Mouse (Mus musculus) kidney, embryonic 15.5 days (tissue): ENCODE results near the gene Mrpl28. TPM values are rescaled to one million over a fixed set of nuclear protein-coding genes. Genes with fewer than 3 reads are reported as not detected.
A peak's percentile ranks its signal among the peaks of the same experiment; 100 is the strongest.

Source experiments
- ATAC-seq: fragments of 200-750 bp; cut with Nextera tagmentation; replicated peaks from 2 replicates; pipeline ENCODE4 v1.8.0; 2017; ENCODE audit warnings: moderate TSS enrichment; ENCODE audit not compliant: low FRiP score
- H3K27ac ChIP-seq: fragments of 300-500 bp; sonication (generic); 2 replicates; pipeline ENCODE4 v1.5.1; 2015; ENCODE audit warnings: mild to moderate bottlenecking, inconsistent platforms
- H3K27me3 ChIP-seq: fragments of 300-500 bp; sonication (generic); 2 replicates; pipeline ENCODE4 v1.6.1; 2015; ENCODE audit warnings: inconsistent platforms
- H3K36me3 ChIP-seq: fragments of 300-500 bp; sonication (generic); 2 replicates; pipeline ENCODE4 v1.6.1; 2015; ENCODE audit warnings: inconsistent platforms
- H3K4me1 ChIP-seq: fragments of 300-500 bp; sonication (generic); 2 replicates; pipeline ENCODE4 v1.6.1; 2015; ENCODE audit warnings: inconsistent platforms
- H3K4me2 ChIP-seq: fragments of 300-500 bp; sonication (generic); 2 replicates; pipeline ENCODE4 v1.6.1; 2015; ENCODE audit warnings: moderate library complexity, mild to moderate bottlenecking, inconsistent platforms
- H3K4me3 ChIP-seq: fragments of 300-500 bp; sonication (generic); replicated peaks from 2 replicates; pipeline ENCODE4 v1.5.1; 2015; ENCODE audit warnings: mild to moderate bottlenecking, inconsistent platforms
- H3K9ac ChIP-seq: fragments of 300-500 bp; sonication (generic); 2 replicates; pipeline ENCODE4 v1.6.1; 2015; ENCODE audit warnings: mild to moderate bottlenecking, inconsistent platforms
- H3K9me3 ChIP-seq: fragments of 300-500 bp; sonication (generic); replicated peaks from 2 replicates; pipeline ENCODE4 v1.6.1; 2016; ENCODE audit warnings: inconsistent platforms
- WGBS: fragments of 180-500 bp; shearing (Covaris S2); methylation state at CpG from one replicate; pipeline ENCODE4 v1.1.7; 2015; ENCODE audit warnings: mixed read lengths; 5-methylcytosine and 5-hydroxymethylcytosine counted together
- polyA plus RNA-seq: library from polyadenylated mRNA; unstranded; fragments of >200 nt; fragmentation: Nextera tagmentation; extraction: Ambion mirVana; gene quantifications from 2 replicates; pipeline ENCODE4 v1.2.1, GENCODE M21; 2015

Gene Mrpl28
- polyA plus RNA-seq, 1 experiment from 2014 or later, result 218 TPM

GRCm38 (mm10) chr17:26116503-26117258 lies 6.6 kb upstream of the Mrpl28 start:
- Histone ChIP-seq H3K27ac (no peak overlapping the region), H3K4me2 (no peak overlapping the region), H3K9me3 (no peaks in the 10 kb centered on the region), H3K27me3 (peaks cover 81% of the 10 kb centered on the region), H3K36me3 (no peaks in the 10 kb centered on the region), H3K4me1 (peaks cover 43% of the 10 kb centered on the region), H3K9ac (no peak overlapping the region), H3K4me3 (no peak overlapping the region)
- WGBS, result 78% methylated on average over 17 of the region's 17 CpGs
- ATAC-seq, result no peak

GRCm38 (mm10) chr17:26119766-26120710 lies 3.3 kb upstream of the Mrpl28 start:
- 49% methylated on average over 33 of the region's 33 CpGs for WGBS
- no peak overlapping the region for H3K9ac ChIP-seq
- no peak overlapping the region for H3K4me3 ChIP-seq
- ATAC-seq, result no peak
- peaks cover 48% of the 10 kb centered on the region for H3K27me3 ChIP-seq
- H3K36me3 ChIP-seq, result peaks cover under 1% of the 10 kb centered on the region
- no peak overlapping the region for H3K27ac ChIP-seq
- H3K4me2 ChIP-seq, result peak overlapping the region; percentile 3; the same call in 1 of the 2 replicates
- H3K4me1 ChIP-seq, result peaks cover 40% of the 10 kb centered on the region
- H3K9me3 ChIP-seq, result no peaks in the 10 kb centered on the region

DNA sequence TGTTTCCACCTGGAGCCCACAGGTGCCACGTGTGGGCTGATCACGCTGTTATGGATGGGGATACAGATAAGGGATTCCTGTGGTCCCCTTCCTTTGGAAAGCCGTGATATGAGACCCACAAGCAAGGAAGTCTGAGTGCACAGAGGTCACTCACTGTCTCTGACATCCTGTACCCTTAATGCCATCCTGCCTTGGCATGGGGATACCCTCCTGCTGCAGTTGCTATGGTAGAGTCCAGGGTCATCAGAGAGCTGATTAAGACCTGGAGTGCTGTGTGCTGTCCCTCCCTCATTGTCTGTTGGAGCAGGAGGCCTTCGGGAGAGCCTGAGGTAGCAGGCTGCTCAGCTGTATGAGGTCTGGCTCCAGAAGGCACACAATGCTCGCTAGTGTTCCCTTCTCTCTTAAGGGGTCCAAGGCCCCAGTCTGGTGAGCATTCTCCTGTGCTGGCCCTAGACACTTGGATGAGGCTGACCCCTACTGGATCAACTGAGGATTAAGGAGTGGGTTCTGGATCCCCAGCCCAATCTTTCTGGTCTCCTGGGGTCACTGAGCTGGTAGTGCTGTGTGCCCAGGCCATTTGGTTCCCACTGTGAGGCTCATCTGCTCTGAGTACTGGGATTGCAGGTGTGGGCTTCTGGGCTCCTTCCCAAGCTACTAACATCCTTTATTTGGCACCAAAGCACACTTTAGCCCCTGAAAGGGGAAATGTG lies 714 bp upstream of the Mrpl28 start:
- peaks cover 26% of the 10 kb centered on the region for H3K36me3 ChIP-seq
- no peak for ATAC-seq
- peak overlapping the region; percentile 85 for H3K4me2 ChIP-seq
- no peaks in the 10 kb centered on the region for H3K9me3 ChIP-seq
- 0 out of 2 replicates have a peak overlapping the region, but pooled peaks have one; percentile 9 for H3K9ac ChIP-seq
- peaks cover 23% of the 10 kb centered on the region for H3K4me1 ChIP-seq
- no peak overlapping the region for H3K27ac ChIP-seq
- 62% methylated on average over 5 of the region's 5 CpGs for WGBS
- H3K4me3 ChIP-seq, result peak overlapping the region; percentile 85; the same call in 1 of the 2 replicates
- peaks cover 22% of the 10 kb centered on the region for H3K27me3 ChIP-seq

DNA sequence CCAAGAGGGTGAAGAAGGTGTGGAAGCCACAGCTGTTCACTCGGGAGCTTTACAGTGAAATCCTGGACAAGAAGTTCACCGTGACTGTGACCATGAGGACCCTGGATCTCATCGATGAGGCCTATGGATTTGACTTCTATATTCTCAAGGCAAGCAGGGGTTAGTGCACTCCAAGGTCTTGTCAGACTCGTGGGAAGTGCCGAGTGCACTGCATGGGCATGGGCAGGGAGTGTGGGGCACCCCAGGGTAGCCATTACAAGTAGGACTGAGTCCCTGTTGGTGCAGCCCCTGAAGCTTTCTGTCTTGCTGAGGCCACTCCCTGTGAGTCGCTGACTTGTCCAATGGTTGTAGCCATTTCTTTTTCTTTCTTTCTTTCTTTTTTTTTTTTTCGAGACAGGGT lies 1.3 kb downstream of the Mrpl28 start:
- peak overlapping the region; percentile 85 for H3K4me2 ChIP-seq
- peak overlapping the region; percentile 85 for H3K4me3 ChIP-seq
- H3K27ac ChIP-seq, result no peak overlapping the region
- H3K9me3 ChIP-seq, result no peaks in the 10 kb centered on the region
- ATAC-seq, result no peak
- 84% methylated on average over 7 of the region's 7 CpGs for WGBS
- peaks cover 23% of the 10 kb centered on the region for H3K4me1 ChIP-seq
- H3K27me3 ChIP-seq, result peaks cover 3% of the 10 kb centered on the region
- H3K36me3 ChIP-seq, result peaks cover 43% of the 10 kb centered on the region
- H3K9ac ChIP-seq, result peak overlapping the region; percentile 81

- no peak overlapping the region for H3K4me3 ChIP-seq
- no peak overlapping the region for H3K27ac ChIP-seq
- H3K4me2 ChIP-seq, result no peak overlapping the region
- peaks cover 18% of the 10 kb centered on the region for H3K4me1 ChIP-seq
- ATAC-seq, result no peak
- H3K36me3 ChIP-seq, result peaks cover 50% of the 10 kb centered on the region
- 93% methylated on average over 10 of the region's 10 CpGs for WGBS
- H3K27me3 ChIP-seq, result no peaks in the 10 kb centered on the region
- H3K9me3 ChIP-seq, result no peaks in the 10 kb centered on the region
- H3K9ac ChIP-seq, result no peak overlapping the region
These were observed 1.9 kb downstream of the Mrpl28 start for GRCm38 (mm10) chr17:26125226-26125625.

- H3K4me2 ChIP-seq, result no peak overlapping the region
- WGBS, result 89% methylated on average over 18 of the region's 18 CpGs
- no peaks in the 10 kb centered on the region for H3K4me1 ChIP-seq
- H3K36me3 ChIP-seq, result peaks cover 57% of the 10 kb centered on the region
- H3K4me3 ChIP-seq, result no peak overlapping the region
- no peaks in the 10 kb centered on the region for H3K27me3 ChIP-seq
- H3K9me3 ChIP-seq, result no peaks in the 10 kb centered on the region
- no peak for ATAC-seq
- H3K9ac ChIP-seq, result no peak overlapping the region
- no peak overlapping the region for H3K27ac ChIP-seq
These were observed 7.9 kb downstream of the Mrpl28 start for GRCm38 (mm10) chr17:26131062-26131732.

DNA sequence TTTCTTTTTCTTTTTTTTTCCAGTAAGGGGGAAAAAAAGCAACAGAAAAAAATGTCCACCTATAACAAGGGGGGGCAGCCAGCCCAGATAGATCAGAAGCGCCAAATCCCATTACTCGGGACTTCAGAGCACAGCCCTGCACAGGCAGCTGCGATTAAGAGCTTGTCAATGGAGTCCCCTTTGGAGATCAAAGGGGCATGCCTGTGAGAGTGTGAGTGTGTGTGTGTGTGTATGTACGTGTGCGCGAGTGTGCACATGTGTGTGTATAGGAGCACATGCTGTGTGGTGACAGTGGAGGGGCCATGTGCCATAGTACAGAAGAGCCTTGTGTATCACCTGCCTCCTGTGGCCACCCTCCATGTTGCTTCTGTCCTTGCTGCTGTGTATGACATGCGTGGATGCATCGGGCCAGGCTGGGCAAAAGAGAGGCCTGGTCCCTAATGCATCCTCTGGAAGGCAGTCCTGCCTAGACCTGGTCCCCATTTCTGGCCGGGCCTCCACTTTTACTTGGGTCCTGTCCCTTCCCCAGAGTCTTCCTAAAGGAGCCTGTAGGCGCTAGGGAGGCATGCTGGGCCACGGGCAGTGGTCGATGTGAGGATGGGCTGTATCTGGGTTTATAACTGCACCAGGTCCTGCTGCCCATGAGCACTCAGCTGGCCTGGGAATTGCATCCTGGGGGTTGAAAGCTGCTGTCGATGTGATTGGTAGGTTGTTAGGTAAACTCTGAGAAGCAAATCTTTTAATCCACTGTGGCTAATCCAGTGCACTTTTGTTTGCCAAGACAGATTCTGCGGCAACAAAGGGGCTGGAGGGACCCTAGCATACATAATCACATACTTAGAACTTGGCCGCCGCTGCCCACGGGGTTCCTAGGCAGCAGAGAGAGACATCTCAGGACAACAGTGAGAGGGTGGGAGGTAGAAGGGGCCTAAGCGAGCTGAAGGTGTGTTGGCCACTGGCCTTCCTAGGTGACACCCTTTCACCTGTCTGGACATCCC lies 8.9 kb downstream of the Mrpl28 start:
- Histone ChIP-seq H3K4me2 (no peak overlapping the region), H3K27me3 (no peaks in the 10 kb centered on the region), H3K9me3 (no peaks in the 10 kb centered on the region), H3K9ac (no peak overlapping the region), H3K36me3 (peaks cover 47% of the 10 kb centered on the region), H3K4me3 (no peak overlapping the region), H3K27ac (no peak overlapping the region), H3K4me1 (no peaks in the 10 kb centered on the region)
- WGBS, result 93% methylated on average over 18 of the region's 18 CpGs
- ATAC-seq, result no peak

DNA sequence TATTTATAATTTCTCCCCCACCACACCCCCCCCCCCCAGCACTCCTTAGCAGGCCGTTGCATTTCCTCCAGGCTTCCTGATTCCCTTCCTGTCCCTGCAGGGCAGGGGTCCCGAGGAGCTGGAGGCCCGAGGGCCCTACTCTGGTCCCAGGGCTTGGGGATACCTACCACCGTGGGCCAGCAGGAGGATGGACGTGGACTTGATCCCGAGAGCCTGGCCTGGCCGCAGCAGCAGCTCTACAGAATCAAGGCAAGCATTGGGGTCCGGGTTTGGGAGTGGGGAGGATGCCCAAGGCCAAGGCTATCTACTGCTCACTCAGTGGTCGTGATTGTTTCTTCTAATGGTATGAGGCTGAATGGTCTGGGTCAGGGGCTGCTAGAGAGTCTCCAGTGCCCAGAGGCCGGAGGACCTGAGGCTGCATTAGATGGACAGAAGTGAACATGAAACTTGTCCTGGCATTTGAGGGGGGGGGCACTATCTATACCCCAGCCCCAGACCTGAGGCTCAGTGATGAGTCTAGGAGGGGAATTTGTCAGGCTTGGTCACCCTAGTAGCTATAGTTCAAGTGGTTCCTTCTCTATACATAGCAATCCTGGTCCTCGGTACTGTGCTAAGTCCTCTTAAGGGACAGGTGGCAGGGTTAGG lies 13.9 kb downstream of the Mrpl28 start:
- Histone ChIP-seq H3K9me3 (no peaks in the 10 kb centered on the region), H3K9ac (no peak overlapping the region), H3K4me2 (no peak overlapping the region), H3K27me3 (no peaks in the 10 kb centered on the region), H3K36me3 (0 out of 2 replicates have a peak, but pooled peaks cover under 1% of the 10 kb centered on the region), H3K4me3 (peak overlapping the region; percentile 95; the same call in 1 of the 2 replicates), H3K4me1 (peaks cover 28% of the 10 kb centered on the region), H3K27ac (no peak overlapping the region)
- ATAC-seq, result no peak
- WGBS, result 80% methylated on average over 11 of the region's 11 CpGs

DNA sequence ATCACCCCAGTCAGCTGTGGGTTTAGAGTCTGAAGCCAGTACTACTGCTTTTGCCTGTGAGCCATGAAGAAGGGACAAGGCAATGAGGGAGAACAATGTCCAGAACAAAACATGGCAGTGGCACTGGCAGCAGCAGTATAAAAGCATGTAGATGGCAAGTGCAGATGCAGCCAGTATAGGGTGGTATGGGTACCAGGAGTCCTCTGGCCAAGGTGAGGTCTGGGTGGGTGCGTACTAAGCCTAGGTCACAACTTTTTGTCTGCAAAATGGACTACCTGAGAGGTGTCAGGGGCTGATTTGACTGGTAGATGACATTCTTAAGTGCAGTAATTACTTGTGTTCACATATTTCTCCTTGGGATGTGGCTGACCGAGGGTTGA lies 14.4 kb downstream of the Mrpl28 start:
- peak overlapping the region; percentile 30; the same call in 1 of the 2 replicates for H3K9ac ChIP-seq

DNA sequence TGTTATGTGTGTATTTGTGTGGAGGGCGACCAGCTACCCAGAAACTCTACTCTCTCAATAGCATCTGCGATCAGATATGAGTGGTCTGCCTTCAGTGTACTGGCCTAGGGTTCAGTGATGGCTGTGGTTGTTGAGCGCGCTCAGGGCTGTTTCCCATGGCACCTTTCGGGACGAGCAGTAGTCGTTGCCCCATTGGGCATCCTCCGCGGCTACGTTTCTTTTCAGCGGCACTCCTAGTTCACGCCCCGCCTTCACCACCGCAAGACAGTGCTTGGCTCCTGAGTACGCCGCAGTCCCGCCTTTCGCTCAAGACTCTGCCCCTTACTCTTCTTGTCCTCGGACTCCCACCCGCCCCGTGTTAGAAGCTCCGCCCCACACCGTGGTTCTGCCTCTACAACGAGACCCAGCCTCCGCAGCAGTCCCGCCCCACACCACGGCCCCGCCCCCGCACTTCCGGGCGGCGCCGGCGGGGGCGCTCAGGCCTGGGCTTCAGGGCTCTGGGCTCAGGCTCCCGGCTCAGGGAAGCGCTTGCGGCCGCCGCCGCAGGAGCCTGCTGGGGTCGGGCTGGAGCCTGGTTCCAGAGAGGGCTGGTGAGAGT lies 15.0 kb downstream of the Mrpl28 start, which contains the start of gene Axin1:
TSS of gene Axin1 (plus strand) at position 450 of the 598 bp plus-strand sequence.
- WGBS, result under 1% methylated on average over 42 of the region's 42 CpGs
- Histone ChIP-seq H3K27me3 (no peaks in the 10 kb centered on the region), H3K4me3 (peak within 1 kb of the TSS; percentile 95), H3K9me3 (no peaks in the 10 kb centered on the region), H3K27ac (peak within 1 kb of the TSS; percentile 96), H3K9ac (peak within 1 kb of the TSS; percentile 100), H3K4me1 (peaks cover 28% of the 10 kb centered on the region), H3K36me3 (peaks cover 10% of the 10 kb centered on the region), H3K4me2 (peak within 1 kb of the TSS; percentile 73)
- peak; percentile 98 for ATAC-seq

More for the DNA sequence above, 14.4 kb downstream of the Mrpl28 start:
- 78% methylated on average over 2 of the region's 2 CpGs for WGBS
- peak overlapping the region; percentile 73 for H3K4me2 ChIP-seq
- peak overlapping the region; percentile 95 for H3K4me3 ChIP-seq
- no peak; the same call in 1 of the 2 replicates for ATAC-seq
- peaks cover 4% of the 10 kb centered on the region for H3K36me3 ChIP-seq
- H3K4me1 ChIP-seq, result peaks cover 28% of the 10 kb centered on the region
- H3K9me3 ChIP-seq, result no peaks in the 10 kb centered on the region
- peak overlapping the region; percentile 96 for H3K27ac ChIP-seq
- H3K27me3 ChIP-seq, result no peaks in the 10 kb centered on the region
